Mouse (Mus musculus): ENCODE data around the gene Prkar1a.

Prkar1a gene

GRCm38 (mm10) chr11:109672396-109672795 is 23.2 kb downstream of the Prkar1a start:
- no peak for DNase-seq (ENCODE audit: inconsistent age in 2 of 2, low spot score in 1 of 2)

DNA sequence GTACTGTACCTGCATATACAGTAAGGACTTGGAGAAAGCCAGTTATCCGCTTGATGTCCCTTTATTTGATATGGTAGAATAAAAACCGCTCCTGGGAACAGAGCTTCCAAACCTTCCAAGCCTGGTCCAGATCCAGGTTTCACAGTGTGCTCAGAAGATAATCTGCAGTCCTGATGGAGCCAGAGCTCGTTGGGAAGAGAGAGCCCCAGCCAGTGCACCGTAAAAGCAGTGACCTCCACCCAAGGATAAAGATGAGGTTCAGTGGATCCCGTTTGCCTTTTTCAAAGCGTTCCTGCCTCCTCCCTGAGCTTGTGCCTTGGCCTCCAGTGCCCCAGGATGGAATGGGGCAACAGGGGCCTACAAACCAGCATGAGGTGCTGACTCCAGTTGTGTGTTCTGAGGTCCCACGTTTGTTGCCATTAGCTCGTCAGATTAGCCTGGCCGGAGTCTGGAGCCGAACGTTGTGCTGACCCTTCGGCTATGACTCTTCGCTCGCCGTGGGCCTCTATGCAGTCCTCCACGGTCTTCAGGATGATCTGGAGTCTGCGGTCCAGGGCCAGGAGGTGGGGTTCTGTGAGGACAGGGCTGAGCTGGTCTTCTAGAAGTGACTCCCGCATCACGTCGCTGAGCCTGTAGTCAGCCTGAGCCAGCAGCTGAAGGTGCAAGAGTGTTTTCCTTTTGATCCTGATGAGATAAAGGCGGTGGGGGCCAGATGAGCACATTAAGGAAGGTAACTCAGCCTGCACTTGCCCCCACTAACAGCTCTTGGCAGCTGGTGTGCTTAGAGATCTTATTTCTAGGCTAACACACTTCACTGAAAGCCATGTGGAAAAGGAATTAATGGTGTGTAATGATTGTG is 23.9 kb downstream of the Prkar1a start:
- DNase-seq (ENCODE audit: inconsistent age in 2 of 2, low spot score in 1 of 2), result peak; percentile 43 to 61

DNA sequence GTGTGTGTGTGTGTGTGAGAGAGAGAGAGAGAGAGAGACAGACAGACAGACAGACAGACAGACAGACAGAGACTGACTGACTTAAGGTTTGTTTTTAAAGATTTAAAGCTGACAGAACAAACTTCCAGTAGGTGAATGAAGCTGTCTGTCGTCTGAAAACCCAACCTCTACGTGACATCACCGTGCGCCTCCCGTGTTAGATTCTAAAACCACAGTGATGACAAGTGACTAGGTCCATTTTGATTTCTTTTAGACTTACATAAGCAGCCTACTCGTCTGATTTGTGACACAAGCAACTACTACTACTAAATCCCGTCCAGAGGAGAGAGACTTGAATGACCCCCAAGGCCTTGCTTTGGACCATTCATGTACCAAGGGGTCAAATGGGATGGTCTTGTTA is 24.5 kb downstream of the Prkar1a start:
- peak in 1 of 2 experiments; percentile 41 for DNase-seq (ENCODE audit: inconsistent age in 2 of 2, low spot score in 1 of 2)

DNA sequence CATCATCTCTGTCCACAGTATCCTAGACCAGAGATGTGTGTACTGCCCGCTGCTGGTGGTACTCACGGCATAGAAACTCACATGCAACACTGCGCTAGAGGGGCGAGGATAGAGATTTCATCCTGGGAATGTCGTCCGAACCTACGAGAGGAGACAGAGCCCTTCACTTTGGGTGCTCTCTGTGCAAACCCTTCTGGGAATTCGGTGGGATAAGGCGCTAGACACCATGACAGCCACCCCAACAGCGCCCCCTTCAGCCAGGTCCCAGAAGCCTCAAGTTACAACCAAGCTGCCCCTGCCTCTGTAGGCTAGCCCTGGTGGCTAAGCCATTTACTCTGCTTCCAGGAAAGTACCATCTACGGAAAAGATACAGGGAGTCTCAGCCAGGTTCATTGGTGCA is 25.3 kb downstream of the Prkar1a start:
- no peak for DNase-seq (ENCODE audit: inconsistent age in 2 of 2, low spot score in 1 of 2)

DNA sequence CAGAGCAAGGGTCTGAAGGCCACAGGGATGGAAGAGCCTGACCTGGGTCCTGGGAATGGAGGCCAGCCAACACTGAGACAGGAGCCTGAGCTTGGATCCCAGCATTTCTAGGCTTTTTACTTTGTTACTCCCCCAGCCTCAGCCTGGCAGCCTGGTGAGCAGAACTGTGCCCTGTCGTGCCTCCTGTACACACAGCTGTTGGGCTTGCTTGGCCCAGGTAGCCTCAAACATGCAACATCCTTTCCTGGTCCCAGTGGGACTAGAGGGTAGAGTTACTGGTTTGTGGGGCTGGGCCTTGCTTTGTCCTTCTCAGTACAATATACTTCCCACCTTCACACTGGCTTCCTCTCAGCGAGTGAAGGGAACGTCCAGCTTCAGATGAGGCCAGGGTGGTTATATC is 26.0 kb downstream of the Prkar1a start:
- DNase-seq (ENCODE audit: inconsistent age in 2 of 2, low spot score in 1 of 2), result no peak

GRCm38 (mm10) chr11:109675771-109676170 is 26.6 kb downstream of the Prkar1a start:
- no peak for DNase-seq (ENCODE audit: inconsistent age in 2 of 2, low spot score in 1 of 2)

- no peak for DNase-seq (ENCODE audit: inconsistent age in 2 of 2, low spot score in 1 of 2)
Measured at GRCm38 (mm10) chr11:109676621-109677373, 27.6 kb downstream of the Prkar1a start.

GRCm38 (mm10) chr11:109678291-109678690 is 29.1 kb downstream of the Prkar1a start:
- no peak for DNase-seq (ENCODE audit: inconsistent age in 2 of 2, low spot score in 1 of 2)

- no peak for DNase-seq (ENCODE audit: inconsistent age in 2 of 2, low spot score in 1 of 2)
Measured at GRCm38 (mm10) chr11:109680934-109681333, 31.7 kb downstream of the Prkar1a start.

DNA sequence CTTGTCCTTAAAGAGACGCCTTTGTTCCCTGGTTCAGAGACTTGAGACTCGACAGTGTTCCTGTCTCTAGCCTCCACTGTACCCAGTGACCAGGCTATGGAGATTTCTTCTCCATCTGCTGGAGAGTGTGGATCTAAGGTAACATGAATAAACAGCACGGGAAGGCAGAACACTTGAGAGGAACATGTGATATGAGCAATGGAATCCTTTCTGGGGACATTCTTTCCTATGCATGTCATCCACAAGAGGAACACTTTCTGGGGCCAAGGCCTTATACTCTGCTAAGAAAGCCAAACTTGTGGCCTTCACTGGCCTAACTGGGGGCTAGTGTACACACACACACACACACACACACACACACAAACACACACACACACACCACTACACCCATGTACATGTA is 32.4 kb downstream of the Prkar1a start:
- peak in 1 of 2 experiments; percentile 68 for DNase-seq (ENCODE audit: inconsistent age in 2 of 2, low spot score in 1 of 2)

GRCm38 (mm10) chr11:109682221-109682620 is 33.0 kb downstream of the Prkar1a start:
- DNase-seq (ENCODE audit: inconsistent age in 2 of 2, low spot score in 1 of 2), result no peak

- DNase-seq (ENCODE audit: inconsistent age in 2 of 2, low spot score in 1 of 2), result no peak
Measured at GRCm38 (mm10) chr11:109689539-109689938, 40.3 kb downstream of the Prkar1a start.

GRCm38 (mm10) chr11:109692737-109693136 is 43.5 kb downstream of the Prkar1a start:
- no peak for DNase-seq (ENCODE audit: inconsistent age in 2 of 2, low spot score in 1 of 2)

DNA sequence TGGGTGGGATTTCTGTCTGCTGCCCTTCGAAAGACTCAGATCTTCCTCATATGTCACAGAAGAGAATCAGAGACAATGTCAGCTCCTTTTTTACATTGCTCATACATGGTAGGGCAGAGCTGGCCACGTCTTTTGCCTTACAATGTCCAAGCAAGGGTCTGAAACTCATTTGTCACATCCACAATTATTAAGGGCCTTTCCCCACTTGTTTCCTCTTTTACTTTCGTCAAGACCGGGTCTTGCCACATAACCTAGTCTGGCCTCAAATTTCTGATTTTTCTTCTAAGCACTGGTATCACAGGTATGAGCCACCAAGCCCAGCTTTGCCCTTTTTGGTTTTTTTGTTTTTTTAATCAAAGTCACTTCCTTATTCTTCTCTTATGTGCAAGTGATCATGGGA is 47.3 kb downstream of the Prkar1a start:
- DNase-seq (ENCODE audit: inconsistent age in 2 of 2, low spot score in 1 of 2), result no peak

DNA sequence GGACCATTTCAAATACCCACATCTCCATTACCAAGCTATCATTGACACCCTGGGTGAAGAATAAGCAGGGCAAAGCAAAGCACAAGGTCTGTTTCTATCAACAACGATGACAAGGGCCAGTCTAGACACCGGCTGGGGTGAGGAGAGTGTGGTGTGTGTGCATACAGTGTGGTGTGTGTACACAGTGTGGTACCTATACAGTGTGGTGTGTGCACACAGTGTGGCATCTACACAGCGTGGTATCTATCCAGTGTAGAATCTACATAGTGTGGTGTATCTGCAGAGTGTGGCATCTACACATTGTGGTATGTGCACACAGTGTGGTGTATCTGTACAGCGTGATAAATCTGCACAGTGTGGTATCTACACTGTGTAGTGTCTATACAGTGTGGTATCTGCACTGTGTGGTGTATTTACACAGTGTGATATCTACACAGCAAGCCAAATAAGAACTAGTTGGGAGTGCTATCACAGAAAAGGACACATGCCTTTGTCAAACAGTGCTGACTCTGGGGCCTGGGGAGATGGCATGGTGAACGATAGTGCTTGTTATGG is 48.0 kb downstream of the Prkar1a start:
- no peak for DNase-seq (ENCODE audit: inconsistent age in 2 of 2, low spot score in 1 of 2)

GRCm38 (mm10) chr11:109698740-109699139 is 49.5 kb downstream of the Prkar1a start:
- DNase-seq (ENCODE audit: inconsistent age in 2 of 2, low spot score in 1 of 2), result peak; percentile 29 to 37

DNA sequence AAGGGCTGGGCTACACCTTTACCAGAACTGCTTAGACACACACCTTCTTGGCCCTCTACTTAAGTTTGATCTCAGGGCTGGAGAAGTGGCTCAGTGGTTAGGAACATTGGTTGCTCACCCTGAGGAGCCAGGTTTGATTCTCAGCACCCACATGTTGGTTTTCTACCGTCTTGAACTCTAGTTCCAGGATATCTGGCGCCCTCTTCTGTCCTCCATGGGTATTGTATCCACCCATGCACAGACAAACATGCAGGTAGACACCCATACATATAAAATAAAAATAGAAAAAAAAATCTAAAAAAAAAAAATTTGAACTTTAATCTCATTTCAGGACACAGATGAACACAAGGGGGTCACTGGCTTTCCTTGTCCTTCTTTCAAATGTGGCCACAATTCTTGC is 50.6 kb downstream of the Prkar1a start:
- no peak for DNase-seq (ENCODE audit: inconsistent age in 2 of 2, low spot score in 1 of 2)

- peak; percentile 30 to 74 for DNase-seq (ENCODE audit: inconsistent age in 2 of 2, low spot score in 1 of 2)
Measured at GRCm38 (mm10) chr11:109700761-109701160, 51.6 kb downstream of the Prkar1a start.

DNA sequence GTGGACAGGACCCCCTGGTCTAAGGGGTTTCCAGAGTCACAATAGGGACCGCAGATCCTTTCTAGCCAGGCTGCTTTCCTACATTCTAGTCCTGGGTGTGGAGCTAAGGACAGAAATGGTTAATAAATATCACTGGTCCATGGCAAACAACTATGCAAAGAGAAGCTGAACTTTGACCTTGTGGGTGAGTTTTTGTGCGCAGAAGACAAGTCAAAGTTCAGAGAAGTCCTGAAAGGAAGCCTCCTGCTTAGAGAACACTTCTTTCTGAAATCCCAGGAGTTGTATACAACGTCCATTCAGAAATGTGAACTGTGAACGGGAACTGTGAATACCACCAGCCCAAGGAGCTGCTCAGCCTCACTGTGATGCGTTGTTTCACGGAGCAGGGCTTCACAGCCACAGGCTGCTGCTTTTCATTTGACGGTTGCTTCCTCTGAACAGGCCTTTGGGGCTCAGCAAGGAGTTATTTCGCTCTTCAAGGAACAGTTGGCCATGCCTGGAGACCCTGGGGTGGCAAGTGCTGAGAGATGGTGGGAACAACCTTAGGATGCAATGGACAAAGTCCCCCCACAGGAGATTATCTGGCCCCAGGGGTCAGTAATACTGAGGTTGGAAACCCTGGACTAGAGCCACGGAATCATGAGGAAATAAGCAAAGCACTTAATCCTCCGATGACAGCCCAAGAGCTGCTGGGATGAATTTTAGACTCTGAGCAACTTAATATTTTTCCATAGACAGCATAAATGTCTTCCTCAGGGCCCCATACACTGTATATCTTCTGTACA is 53.0 kb downstream of the Prkar1a start:
- DNase-seq (ENCODE audit: inconsistent age in 2 of 2, low spot score in 1 of 2), result no peak

GRCm38 (mm10) chr11:109703845-109704244 is 54.6 kb downstream of the Prkar1a start:
- no peak for DNase-seq (ENCODE audit: inconsistent age in 2 of 2, low spot score in 1 of 2)

Measured in adrenal gland, adult (tissue).